Mouse (Mus musculus) c-Kit-positive CD71-negative TER-119-negative erythroid progenitor cells, embryonic 14.5 days (primary cell): ENCODE data around the gene Sept1.
"Not testable (repeated sequence)": the region's sequence is repeated elsewhere in the genome, so short reads cannot be mapped to it uniquely, and the experiment has no call there.

Experiments
- DNase-seq: peaks from one replicate; pipeline ENCODE4 v3.0.0-alpha.2; 2013; ENCODE audit warnings: low read depth

The Sept1 gene

GRCm38 (mm10) chr7:127194011-127194632 lies 38.8 kb downstream of the Sept1 start:
- DNase-seq, result no peak

- DNase-seq, result no peak
Observed at GRCm38 (mm10) chr7:127192989-127193388, 39.9 kb downstream of the Sept1 start.

GRCm38 (mm10) chr7:127190672-127191071 lies 42.3 kb downstream of the Sept1 start:
- DNase-seq, result no peak

GRCm38 (mm10) chr7:127188305-127189276 lies 44.3 kb downstream of the Sept1 start:
- DNase-seq, result no peak

- no peak for DNase-seq
Observed at GRCm38 (mm10) chr7:127187351-127187750, 45.6 kb downstream of the Sept1 start.

- DNase-seq, result no peak
Observed at GRCm38 (mm10) chr7:127185601-127186000, 47.3 kb downstream of the Sept1 start.

GRCm38 (mm10) chr7:127184720-127185119 lies 48.2 kb downstream of the Sept1 start:
- DNase-seq, result no peak

GRCm38 (mm10) chr7:127183828-127184227 lies 49.1 kb downstream of the Sept1 start:
- DNase-seq, result no peak

- no peak for DNase-seq
Observed at GRCm38 (mm10) chr7:127183345-127183744, 49.6 kb downstream of the Sept1 start.

GRCm38 (mm10) chr7:127181724-127182123 lies 51.2 kb downstream of the Sept1 start:
- DNase-seq, result not testable (repeated sequence)

GRCm38 (mm10) chr7:127180783-127181182 lies 52.1 kb downstream of the Sept1 start:
- DNase-seq, result no peak

- DNase-seq, result no peak
Observed at GRCm38 (mm10) chr7:127176937-127177336, 56.0 kb downstream of the Sept1 start.

- DNase-seq, result no peak
Observed at GRCm38 (mm10) chr7:127166501-127166900, 66.4 kb downstream of the Sept1 start.

GRCm38 (mm10) chr7:127165607-127166493 lies 67.1 kb downstream of the Sept1 start:
- no peak for DNase-seq
